Mouse (Mus musculus) stomach, postnatal 0 days (tissue): Measurements from ENCODE around the gene Lmcd1.

ENCODE experiments used
- CTCF ChIP-seq: IDR thresholded peaks from 2 replicates; pipeline ENCODE4 v1.5.1; 2016; ENCODE audit warnings: antibody characterized with exemption, low read depth, mild to moderate bottlenecking, moderate library complexity
- EP300 ChIP-seq: optimal IDR thresholded peaks from 2 replicates; pipeline ENCODE3; 2016; ENCODE audit warnings: antibody characterized with exemption

GRCm38 (mm10) chr6:112337667-112338066, 64.1 kb downstream of the Lmcd1 start:
- TF ChIP-seq CTCF, result no peak
- no peak for TF ChIP-seq EP300
